Mouse (Mus musculus) bone marrow, adult 2 months (tissue): ENCODE data around the gene Lgi2. TPM values are rescaled to one million over a fixed set of nuclear protein-coding genes. Genes with fewer than 3 reads are reported as not detected.

Experiments used
- H3K27ac ChIP-seq: fragments of 200-500 bp; 2 replicates; pipeline ENCODE4 v1.5.1; 2012; ENCODE audit warnings: low read depth, mild to moderate bottlenecking, control low read depth, inconsistent platforms, low read length; ENCODE audit not compliant: control insufficient read depth, poor library complexity, insufficient read depth
- H3K4me1 ChIP-seq: fragments of 200-500 bp; 2 replicates; pipeline ENCODE4 v1.6.1; 2011; ENCODE audit warnings: low read length; ENCODE audit not compliant: control insufficient read depth, insufficient read depth
- H3K4me3 ChIP-seq: fragments of 200-500 bp; replicated peaks from 2 replicates; pipeline ENCODE3; 2011; ENCODE audit warnings: mild to moderate bottlenecking, low read depth, low read length, control low read depth; ENCODE audit not compliant: control insufficient read depth
- CTCF ChIP-seq: fragments of 200-500 bp; IDR thresholded peaks from 2 replicates; pipeline ENCODE4 v1.5.1; 2011; ENCODE audit warnings: low read length, control low read depth; ENCODE audit not compliant: control insufficient read depth, insufficient read depth
- POLR2A ChIP-seq: fragments of 200-500 bp; IDR thresholded peaks from 2 replicates; pipeline ENCODE4 v1.6.1; 2011; ENCODE audit warnings: low read depth, mild to moderate bottlenecking, control low read depth, low read length, borderline replicate concordance; ENCODE audit not compliant: control insufficient read depth
- WGBS: fragments of 180-500 bp; shearing (Covaris S2); methylation state at CpG from one replicate; pipeline ENCODE4 v1.1.7; 2018; 5-methylcytosine and 5-hydroxymethylcytosine counted together
- polyA plus RNA-seq: library from polyadenylated mRNA; stranded (reverse); fragments of >200 nt; gene quantifications from 2 replicates; pipeline ENCODE4 v1.2.4, GENCODE M21; 2011; ENCODE audit warnings: low replicate concordance; ENCODE audit not compliant: missing spikeins, insufficient read depth, insufficient read length

The Lgi2 gene
- not detected in 2 replicates for polyA plus RNA-seq

DNA sequence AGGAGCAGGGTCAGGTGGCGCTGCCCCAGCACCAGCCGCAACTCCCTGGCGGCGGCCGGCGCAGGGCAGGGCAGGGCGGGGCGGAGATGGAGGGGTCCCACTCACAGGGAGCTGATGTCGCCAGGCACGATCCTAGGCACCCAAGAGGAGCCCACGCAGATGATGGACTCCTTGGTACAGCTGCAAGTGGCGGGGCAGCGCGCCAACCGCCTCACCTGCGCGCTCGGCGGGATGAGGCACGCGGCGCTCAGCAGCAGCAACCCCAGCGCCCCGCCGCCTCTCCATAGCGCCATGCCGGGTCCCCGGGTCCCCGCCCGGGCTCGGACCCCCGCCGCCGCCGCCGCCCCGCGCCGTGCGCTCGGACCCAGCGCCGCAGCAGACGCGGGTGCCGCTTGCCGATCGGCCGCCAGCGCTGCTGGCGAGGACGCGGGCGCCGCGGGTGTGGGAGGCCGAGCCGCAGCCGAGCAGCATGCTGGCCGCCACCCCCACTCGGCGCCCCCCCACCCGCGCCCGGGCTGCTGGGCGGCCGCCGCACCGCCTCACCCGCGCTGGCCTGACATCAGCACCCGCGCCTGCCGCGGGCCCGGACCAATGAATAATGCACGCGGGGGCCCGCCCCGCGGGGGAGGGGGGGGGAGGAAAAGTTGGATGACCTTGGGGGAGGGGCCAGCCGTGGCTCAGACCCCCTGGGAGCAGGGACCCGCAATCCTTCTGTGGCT, at the start of gene Lgi2:
TSS of gene Lgi2 (minus strand) at position 650 of the 719 bp plus-strand sequence.
- TF ChIP-seq CTCF (no peak), POLR2A (no peak)
- 3% methylated on average over 62 of the region's 83 CpGs for WGBS
- no peaks in the 10 kb centered on the region for H3K4me1 ChIP-seq
- no peak within 1 kb of the TSS for H3K27ac ChIP-seq
- no peak within 1 kb of the TSS for H3K4me3 ChIP-seq

DNA sequence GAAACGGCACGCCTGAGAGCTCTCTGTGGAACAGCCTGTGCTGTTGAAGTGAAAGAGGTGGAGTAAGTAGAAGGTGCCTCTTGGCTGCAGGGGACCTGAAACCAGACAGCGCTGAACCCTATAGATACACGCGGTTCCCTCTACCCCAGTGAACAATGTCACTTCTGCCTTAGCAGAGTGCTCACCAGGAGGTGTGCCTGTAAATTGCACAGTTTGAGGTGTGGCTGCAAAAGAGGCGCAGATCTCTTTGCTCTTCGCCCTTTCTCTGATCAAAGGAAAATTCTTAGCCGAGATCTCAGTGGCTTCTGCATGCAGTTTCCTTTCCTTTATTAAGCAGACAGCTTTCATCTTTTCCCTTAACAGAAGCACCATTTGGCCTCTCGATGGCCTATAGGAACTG, 49.2 kb upstream of the Lgi2 start:
- TF ChIP-seq POLR2A (no peak), CTCF (no peak)
- 74% methylated on average over 9 of the region's 9 CpGs for WGBS
- H3K4me1 ChIP-seq: no peaks in the 10 kb centered on the region
- H3K27ac ChIP-seq: no peak overlapping the region
- H3K4me3 ChIP-seq: no peak overlapping the region

DNA sequence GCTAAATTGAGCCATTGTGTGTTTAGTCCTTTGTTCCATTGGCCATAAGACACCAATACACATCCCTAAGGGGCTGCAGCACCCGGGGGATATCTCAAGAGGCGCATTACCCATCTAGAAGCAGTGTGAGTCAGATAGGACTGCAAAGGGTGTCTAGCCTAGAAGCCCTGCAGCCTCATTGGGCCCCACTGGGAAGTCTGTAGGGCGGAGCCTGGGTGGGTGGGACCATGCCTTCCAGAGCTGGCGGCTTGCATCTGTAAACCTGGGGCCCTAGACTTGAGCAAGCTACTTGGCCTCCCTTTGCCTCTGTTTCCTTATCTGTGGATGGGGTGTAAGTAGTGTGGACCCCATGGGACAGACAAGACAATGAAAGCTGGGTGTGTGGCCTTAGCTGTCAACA, 48.4 kb upstream of the Lgi2 start:
- WGBS: 79% methylated on average over 4 of the region's 4 CpGs
- no peak overlapping the region for H3K4me3 ChIP-seq
- no peak overlapping the region for H3K27ac ChIP-seq
- no peaks in the 10 kb centered on the region for H3K4me1 ChIP-seq
- no peak for TF ChIP-seq POLR2A
- no peak for TF ChIP-seq CTCF

DNA sequence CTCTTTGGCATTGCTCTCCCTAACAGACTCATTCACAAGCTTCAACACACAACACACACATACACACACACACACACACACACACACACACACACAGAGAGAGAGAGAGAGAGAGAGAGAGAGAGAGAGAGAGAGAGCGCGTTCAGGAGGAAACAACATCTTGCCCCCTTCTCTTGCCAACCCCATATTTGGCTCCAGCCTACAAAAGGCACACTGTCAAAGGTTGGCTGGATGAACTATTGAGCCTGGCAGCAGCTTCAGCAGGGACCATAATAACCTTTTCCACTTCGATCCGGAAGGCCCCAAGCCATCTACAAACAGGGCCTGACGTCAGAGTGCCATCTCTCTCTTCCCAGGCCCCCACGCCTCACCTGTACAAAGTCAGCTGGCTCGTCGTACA, 46.5 kb upstream of the Lgi2 start:
- no peaks in the 10 kb centered on the region for H3K4me1 ChIP-seq
- TF ChIP-seq CTCF (no peak), POLR2A (no peak)
- H3K27ac ChIP-seq: no peak overlapping the region
- no peak overlapping the region for H3K4me3 ChIP-seq
- WGBS: 86% methylated on average over 6 of the region's 8 CpGs

DNA sequence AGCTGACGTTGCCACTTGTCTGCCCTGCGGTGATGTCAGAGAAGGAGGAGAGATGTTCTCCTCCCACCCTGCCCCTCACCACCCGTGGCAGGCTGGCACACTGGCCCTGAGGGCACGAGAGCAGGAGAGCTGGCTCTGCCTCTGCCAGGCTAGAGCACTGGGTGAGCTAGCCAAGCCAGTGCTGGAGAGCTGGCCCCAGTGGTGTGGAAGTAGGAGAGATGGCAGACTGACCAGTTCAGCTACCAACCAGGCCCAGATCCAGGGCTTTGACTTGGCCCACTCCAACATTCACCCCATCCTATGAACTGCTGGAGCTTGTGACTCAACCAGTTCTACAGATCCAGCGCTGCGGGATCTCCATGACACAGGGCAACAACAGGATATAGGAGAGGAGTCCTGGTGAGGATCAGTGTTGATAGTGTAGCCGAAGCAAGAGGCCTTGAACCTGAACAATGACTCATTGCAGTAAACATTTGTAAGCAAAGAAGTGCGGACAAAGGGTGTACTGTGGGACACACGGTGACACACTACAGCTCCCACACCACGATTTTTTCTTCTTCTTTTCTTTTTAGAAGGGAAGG, 45.1 kb upstream of the Lgi2 start:
- Histone ChIP-seq H3K4me1 (no peaks in the 10 kb centered on the region), H3K27ac (no peak overlapping the region), H3K4me3 (no peak overlapping the region)
- 79% methylated on average over 10 of the region's 10 CpGs for WGBS
- TF ChIP-seq POLR2A (no peak), CTCF (no peak)

DNA sequence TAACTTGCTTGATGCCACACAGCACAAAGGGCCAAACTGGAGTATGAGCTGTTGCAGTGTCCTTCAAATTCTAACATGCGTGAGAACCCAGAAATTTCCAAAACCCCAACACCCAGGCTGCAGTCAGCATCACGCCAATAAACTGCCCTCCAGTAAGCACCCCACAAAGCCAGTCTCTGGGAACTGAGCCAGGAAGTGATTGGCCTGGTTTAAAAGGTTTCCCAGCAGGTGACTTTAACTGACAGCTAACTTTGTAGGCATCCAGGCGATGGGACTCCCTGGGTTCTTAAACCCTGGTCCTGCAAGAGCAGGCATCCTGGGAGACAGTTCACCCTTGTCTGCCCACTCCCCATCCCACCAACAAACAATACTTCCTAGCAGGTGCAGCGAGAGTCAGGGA, 44.0 kb upstream of the Lgi2 start:
- Histone ChIP-seq H3K4me1 (no peaks in the 10 kb centered on the region), H3K4me3 (no peak overlapping the region), H3K27ac (no peak overlapping the region)
- 58% methylated on average over 4 of the region's 4 CpGs for WGBS
- no peak for TF ChIP-seq POLR2A
- TF ChIP-seq CTCF: no peak

DNA sequence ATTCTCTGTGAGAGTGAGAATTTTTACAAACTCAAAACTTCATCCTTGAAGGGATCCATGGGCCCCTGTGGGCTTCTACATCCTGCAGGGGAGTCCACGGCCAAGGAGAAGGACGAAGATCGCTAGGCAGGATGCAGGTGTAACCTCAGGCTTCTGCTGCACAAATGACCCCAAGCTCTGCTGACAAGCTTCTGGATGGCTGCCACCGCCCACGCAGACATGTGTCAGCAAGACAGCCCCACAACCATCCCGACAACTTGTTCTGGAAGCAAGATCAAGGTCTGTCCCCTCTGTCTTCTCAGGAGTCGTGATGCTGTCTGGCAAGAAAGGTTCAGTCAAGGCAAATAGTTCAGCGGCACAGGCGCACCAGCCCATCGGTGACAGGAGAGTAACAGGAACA, 43.4 kb upstream of the Lgi2 start:
- Histone ChIP-seq H3K4me3 (no peak overlapping the region), H3K27ac (no peak overlapping the region), H3K4me1 (no peaks in the 10 kb centered on the region)
- 25% methylated on average over 10 of the region's 10 CpGs for WGBS
- TF ChIP-seq CTCF (no peak), POLR2A (no peak)

DNA sequence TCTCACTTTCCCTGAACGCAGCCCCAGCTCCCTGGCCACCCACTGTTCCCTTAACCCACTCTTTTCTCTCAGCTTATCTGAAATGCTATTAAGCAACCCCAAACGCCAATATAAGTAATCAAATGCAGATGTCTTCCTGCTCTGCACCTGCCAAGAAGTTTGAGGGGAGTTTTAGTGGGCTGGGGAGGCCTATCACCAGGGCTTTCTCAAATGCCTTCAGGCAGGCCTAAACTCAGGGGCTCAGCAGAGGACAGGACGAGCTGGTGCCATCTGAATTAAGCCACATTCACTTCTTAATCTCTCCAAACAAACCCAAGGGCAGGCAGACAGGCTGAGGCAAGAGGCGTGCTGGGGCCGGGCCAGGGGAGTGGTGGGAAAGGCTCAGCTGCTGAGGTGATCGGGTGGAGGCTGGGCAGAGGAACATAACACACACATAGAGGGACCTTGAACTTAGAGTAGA, 38.4 kb upstream of the Lgi2 start:
- Histone ChIP-seq H3K4me1 (no peaks in the 10 kb centered on the region), H3K4me3 (no peak overlapping the region), H3K27ac (no peak overlapping the region)
- TF ChIP-seq CTCF (no peak), POLR2A (no peak)
- 69% methylated on average over 6 of the region's 6 CpGs for WGBS
